Mouse (Mus musculus): Measurements from ENCODE around the gene Hcn2. TPM values are rescaled to one million over a fixed set of nuclear protein-coding genes. Genes with fewer than 3 reads are reported as not detected.

The Hcn2 gene
- total and polyA plus RNA-seq, 3 experiments, result 0.21 to 2.2 (median 0.44) TPM

- H3K4me1 ChIP-seq (ENCODE audit: control insufficient read depth in 1 of 2, insufficient read depth in 2 of 2), result peaks cover 0 to 9% of the 10 kb centered on the region in 2 experiments; a peak in 1 of 4 replicates
- no peaks in the 10 kb centered on the region for H3K79me2 ChIP-seq (replicated peaks; ENCODE audit: control insufficient read depth, extremely low read depth, insufficient read depth, poor library complexity, severe bottlenecking)
- in situ Hi-C loops (cut with MboI; ENCODE audit: low pct_ligation_motif_present, low pct_unique_long_range_greater_than_20kb, low sequenced_read_pairs) (loop anchor here (5.0 kb wide), 3 partner anchors 39 to 119 kb away; no protein-coding TSS in a partner anchor), dilution Hi-C loops (cut with MboI; ENCODE audit: extremely low pct_ligation_motif_present, extremely low pct_unique_long_range_greater_than_20kb, low sequenced_read_pairs) (no loop called here)
- DNase-seq (ENCODE audit: extremely low read depth), result no peak
- no peaks in the 10 kb centered on the region for H3K27me3 ChIP-seq (replicated peaks)
- no peak overlapping the region for H3K4me2 ChIP-seq (ENCODE audit: insufficient read depth, low read depth, poor library complexity, severe bottlenecking)
- peaks cover 6% of the 10 kb centered on the region for H3K9me3 ChIP-seq (replicated peaks; ENCODE audit: low read length)
- peaks cover 6 to 19% of the 10 kb centered on the region in 2 experiments for H3K36me3 ChIP-seq (replicated peaks in 1 of 2; ENCODE audit: control insufficient read depth in 1 of 2, insufficient read depth in 1 of 2, low read length in 1 of 2)
- no peak overlapping the region for H3K27ac ChIP-seq (ENCODE audit: insufficient read depth, low read depth)
- no peak for TF ChIP-seq ELF1 (IDR thresholded peaks at IDR 0.05; ENCODE audit: low read depth, low read length)
- TF ChIP-seq JUND (conservative IDR thresholded peaks at IDR 0.05; ENCODE audit: low read depth, low read length), result no peak
- TF ChIP-seq CTCF (conservative IDR thresholded peaks at IDR 0.05 in 1 of 2, IDR thresholded peaks at IDR 0.05 in 1 of 2; ENCODE audit: low read depth in 2 of 2, low read length in 2 of 2), result no peak
- no peak for TF ChIP-seq RCOR1 (conservative IDR thresholded peaks at IDR 0.05; ENCODE audit: low read depth, low read length)
- TF ChIP-seq CHD2 (IDR thresholded peaks at IDR 0.05; ENCODE audit: low read length), result no peak
- TF ChIP-seq EP300 (IDR thresholded peaks at IDR 0.05; ENCODE audit: low read length), result no peak
- no peak for TF ChIP-seq GABPA (IDR thresholded peaks at IDR 0.05; ENCODE audit: insufficient replicate concordance, low read depth, low read length)
- TF ChIP-seq ZNF384 (IDR thresholded peaks at IDR 0.05; ENCODE audit: low read depth, low read length), result no peak
- TF ChIP-seq MYC (IDR thresholded peaks at IDR 0.05; ENCODE audit: low read depth, low read length), result no peak
- TF ChIP-seq POLR2AphosphoS2 (IDR thresholded peaks at IDR 0.05; ENCODE audit: low read depth, low read length), result no peak
- no peak for TF ChIP-seq JUN (IDR thresholded peaks at IDR 0.05; ENCODE audit: insufficient read depth, low read depth, low read length)
- TF ChIP-seq USF2 (conservative IDR thresholded peaks at IDR 0.05; ENCODE audit: low read depth, low read length), result no peak
- no peak for TF ChIP-seq NRF1 (IDR thresholded peaks at IDR 0.05; ENCODE audit: low read depth, low read length)
- no peak for TF ChIP-seq MAZ (IDR thresholded peaks at IDR 0.05; ENCODE audit: low read depth, low read length)
- H3K9ac ChIP-seq (ENCODE audit: insufficient read depth, low read depth), result no peak overlapping the region
- no peak overlapping the region for H3K4me3 ChIP-seq (replicated peaks in 1 of 3; ENCODE audit: low read depth in 2 of 3, low read length in 2 of 3, poor library complexity in 1 of 3)
Measured at GRCm38 (mm10) chr10:79693580-79694378, 22.7 kb upstream of the Hcn2 start.

- H3K9me3 ChIP-seq (replicated peaks; ENCODE audit: low read length), result peaks cover 6% of the 10 kb centered on the region
- dilution Hi-C loops (cut with MboI; ENCODE audit: extremely low pct_ligation_motif_present, extremely low pct_unique_long_range_greater_than_20kb, low sequenced_read_pairs), result no loop called here
- H3K27ac ChIP-seq (ENCODE audit: insufficient read depth, low read depth), result no peak overlapping the region
- no peak for DNase-seq (ENCODE audit: extremely low read depth)
- no peak overlapping the region for H3K9ac ChIP-seq (ENCODE audit: insufficient read depth, low read depth)
- no peaks in the 10 kb centered on the region for H3K79me2 ChIP-seq (replicated peaks; ENCODE audit: control insufficient read depth, extremely low read depth, insufficient read depth, poor library complexity, severe bottlenecking)
- no peak overlapping the region for H3K4me2 ChIP-seq (ENCODE audit: insufficient read depth, low read depth, poor library complexity, severe bottlenecking)
- H3K4me1 ChIP-seq (ENCODE audit: control insufficient read depth in 1 of 2, insufficient read depth in 2 of 2), result peaks cover 0 to 3% of the 10 kb centered on the region in 2 experiments; a peak in 1 of 4 replicates
- TF ChIP-seq JUN (IDR thresholded peaks at IDR 0.05; ENCODE audit: insufficient read depth, low read depth, low read length), result no peak
- no peak for TF ChIP-seq POLR2A (IDR thresholded peaks at IDR 0.05; ENCODE audit: low read depth, low read length)
- TF ChIP-seq PAX5 (IDR thresholded peaks at IDR 0.05; ENCODE audit: low read length), result no peak
- no peak overlapping the region for H3K4me3 ChIP-seq (replicated peaks in 1 of 3; ENCODE audit: low read depth in 2 of 3, low read length in 2 of 3, poor library complexity in 1 of 3)
- peaks cover under 1 to 13% of the 10 kb centered on the region in 2 experiments for H3K36me3 ChIP-seq (replicated peaks in 1 of 2; ENCODE audit: control insufficient read depth in 1 of 2, insufficient read depth in 1 of 2, low read length in 1 of 2)
- H3K27me3 ChIP-seq (replicated peaks), result no peaks in the 10 kb centered on the region
- in situ Hi-C loops (cut with MboI; ENCODE audit: low pct_ligation_motif_present, low pct_unique_long_range_greater_than_20kb, low sequenced_read_pairs), result loop anchor here (5.0 kb wide), 3 partner anchors 38 to 118 kb away; no protein-coding TSS in a partner anchor
Measured at GRCm38 (mm10) chr10:79694379-79694655, 22.1 kb upstream of the Hcn2 start.

Data from CH12.LX (cell line).